Mouse (Mus musculus) thymus, adult 2 months (tissue): ENCODE measurements at regions not wholly inside any gene's neighbourhood (a gene's known extent, or its start where the extent isn't known, plus 50 kb on each side); places are given as distances from the start of the nearest gene placed in this dataset.
A peak's percentile ranks its signal among the peaks of the same experiment; 100 is the strongest.

Experiments
- DNase-seq: peaks from one replicate; pipeline ENCODE4 v3.0.0; 2021
- H3K27ac ChIP-seq: fragments of 200-500 bp; 2 replicates; pipeline ENCODE4 v1.5.1; 2012; ENCODE audit warnings: low read length, control low read depth; ENCODE audit not compliant: control insufficient read depth, insufficient read depth
- H3K27me3 ChIP-seq: fragments of 200-500 bp; 2 replicates; pipeline ENCODE4 v1.6.1; 2012; ENCODE audit warnings: mild to moderate bottlenecking, low read length, moderate library complexity, mixed read lengths; ENCODE audit not compliant: control insufficient read depth, insufficient read depth
- H3K36me3 ChIP-seq: fragments of 200-500 bp; 2 replicates; pipeline ENCODE4 v1.6.1; 2012; ENCODE audit warnings: mild to moderate bottlenecking, low read length, moderate library complexity; ENCODE audit not compliant: control insufficient read depth, insufficient read depth
- H3K4me1 ChIP-seq: fragments of 200-500 bp; replicated peaks from 2 replicates; pipeline ENCODE4 v1.6.1; 2012; ENCODE audit warnings: low read length; ENCODE audit not compliant: control insufficient read depth, insufficient read depth
- H3K4me3 ChIP-seq: fragments of 200-500 bp; 2 replicates; pipeline ENCODE4 v1.5.1; 2012; ENCODE audit warnings: mild to moderate bottlenecking, low read length, control low read depth, moderate library complexity; ENCODE audit not compliant: control insufficient read depth, insufficient read depth
- CTCF ChIP-seq: fragments of 200-500 bp; IDR thresholded peaks from 2 replicates; pipeline ENCODE4 v1.5.1; 2012; ENCODE audit warnings: mild to moderate bottlenecking, control low read depth, low read length, moderate library complexity, borderline replicate concordance; ENCODE audit not compliant: control insufficient read depth, poor library complexity, insufficient read depth; ENCODE audit errors: extremely low read depth
- POLR2A ChIP-seq: fragments of 200-500 bp; IDR thresholded peaks from 2 replicates; pipeline ENCODE4 v1.6.1; 2012; ENCODE audit warnings: mild to moderate bottlenecking, low read length, control low read depth, moderate library complexity; ENCODE audit not compliant: control insufficient read depth, poor library complexity, insufficient read depth; ENCODE audit errors: extremely low read depth
- WGBS: fragments of 180-500 bp; shearing (Covaris S2); methylation state at CpG from one replicate; pipeline ENCODE4 v1.1.7; 2018; 5-methylcytosine and 5-hydroxymethylcytosine counted together

- WGBS: 74% methylated on average over 7 of the region's 7 CpGs
- DNase-seq: no peak
- TF ChIP-seq CTCF (no peak), POLR2A (no peak)
Observed at GRCm38 (mm10) chr13:39489806-39490205, 529.1 kb upstream of the Slc35b3 start.

DNA sequence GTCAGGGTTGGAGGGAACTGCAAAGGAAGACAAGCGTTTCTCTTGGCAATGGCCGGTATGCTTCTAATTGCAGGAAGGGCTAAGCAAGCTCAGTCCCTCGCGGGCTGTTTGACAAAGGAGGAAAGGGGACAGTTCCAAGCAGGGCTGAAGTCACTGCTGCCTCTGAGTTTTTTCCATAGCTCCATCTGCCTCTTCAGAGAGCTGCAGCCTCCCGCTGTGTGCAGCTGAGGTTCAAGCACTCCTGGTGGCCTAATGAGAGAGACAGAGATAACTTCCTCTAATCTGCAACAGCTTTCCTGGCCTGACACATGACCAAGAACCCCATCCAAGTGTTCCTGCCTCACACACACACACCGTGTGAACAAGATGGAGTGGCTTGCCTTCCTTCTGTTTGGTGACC is 511.9 kb upstream of the Slc35b3 start:
- DNase-seq: no peak
- WGBS: 78% methylated on average over 6 of the region's 6 CpGs
- Histone ChIP-seq H3K27ac (no peak overlapping the region), H3K4me1 (no peaks in the 10 kb centered on the region), H3K4me3 (no peak overlapping the region), H3K27me3 (no peaks in the 10 kb centered on the region), H3K36me3 (no peaks in the 10 kb centered on the region)
- TF ChIP-seq CTCF (no peak), POLR2A (no peak)

More at GRCm38 (mm10) chr13:39489806-39490205, 529.1 kb upstream of the Slc35b3 start:
- Histone ChIP-seq H3K27me3 (no peaks in the 10 kb centered on the region), H3K4me1 (no peaks in the 10 kb centered on the region), H3K4me3 (no peak overlapping the region), H3K27ac (no peak overlapping the region), H3K36me3 (no peaks in the 10 kb centered on the region)

GRCm38 (mm10) chr13:39441799-39442198 is 481.1 kb upstream of the Slc35b3 start:
- TF ChIP-seq POLR2A (no peak), CTCF (no peak)
- DNase-seq: no peak
- H3K4me1 ChIP-seq: no peaks in the 10 kb centered on the region
- WGBS: 92% methylated on average over 13 of the region's 13 CpGs
- no peaks in the 10 kb centered on the region for H3K36me3 ChIP-seq
- H3K27me3 ChIP-seq: no peaks in the 10 kb centered on the region
- no peak overlapping the region for H3K27ac ChIP-seq
- no peak overlapping the region for H3K4me3 ChIP-seq

DNA sequence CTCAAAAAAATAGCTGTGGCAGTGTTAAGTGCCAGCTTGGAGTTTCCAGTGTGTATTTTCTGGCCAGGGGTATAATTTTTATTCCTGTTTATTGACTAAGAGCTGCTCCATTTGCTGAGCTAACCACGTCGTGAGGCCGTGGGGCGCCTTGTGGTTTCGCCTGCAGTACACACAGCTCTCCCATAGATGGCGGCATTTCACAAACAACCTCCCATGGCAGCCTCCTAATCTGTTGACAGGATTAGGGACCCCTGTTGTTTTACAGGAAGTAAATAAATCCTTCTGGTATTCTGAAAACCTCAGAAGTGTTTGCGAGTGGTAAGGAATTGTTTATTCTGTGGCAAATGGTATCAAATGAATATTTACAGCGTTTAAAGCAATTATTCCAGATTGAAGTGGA is 480.2 kb upstream of the Slc35b3 start:
- DNase-seq: peak; percentile 29
- Histone ChIP-seq H3K36me3 (no peaks in the 10 kb centered on the region), H3K27ac (no peak overlapping the region), H3K4me1 (no peaks in the 10 kb centered on the region), H3K27me3 (no peaks in the 10 kb centered on the region), H3K4me3 (no peak overlapping the region)
- 9% methylated on average over 8 of the region's 8 CpGs for WGBS
- TF ChIP-seq CTCF (peak; percentile 48; the same call in 1 of the 2 replicates), POLR2A (no peak)

DNA sequence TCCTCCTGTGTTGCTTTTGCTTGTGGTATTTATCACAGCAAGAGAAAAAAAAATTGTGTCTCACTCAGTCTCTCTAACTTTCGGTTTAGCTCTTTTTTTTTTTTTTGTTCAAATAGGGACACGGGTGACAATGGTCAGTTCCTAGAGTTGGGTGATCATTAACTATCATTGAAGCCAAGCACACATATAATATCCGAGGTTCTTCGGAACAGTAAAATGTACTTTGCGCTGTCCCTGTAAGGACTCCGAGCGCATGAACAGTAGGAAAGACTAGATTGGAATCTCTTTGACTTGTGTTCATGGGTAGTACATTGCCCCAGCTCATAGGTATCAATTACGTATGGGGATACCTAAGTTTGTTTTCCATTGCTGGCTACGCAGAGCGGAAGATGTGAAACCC is 479.7 kb upstream of the Slc35b3 start:
- 91% methylated on average over 10 of the region's 10 CpGs for WGBS
- TF ChIP-seq POLR2A (no peak), CTCF (no peak)
- no peak for DNase-seq
- Histone ChIP-seq H3K36me3 (no peaks in the 10 kb centered on the region), H3K4me1 (no peaks in the 10 kb centered on the region), H3K27me3 (no peaks in the 10 kb centered on the region), H3K27ac (no peak overlapping the region), H3K4me3 (no peak overlapping the region)

- Histone ChIP-seq H3K4me3 (no peak overlapping the region), H3K27ac (no peak overlapping the region), H3K27me3 (no peaks in the 10 kb centered on the region), H3K4me1 (no peaks in the 10 kb centered on the region), H3K36me3 (no peaks in the 10 kb centered on the region)
- 89% methylated on average over 3 of the region's 3 CpGs for WGBS
- DNase-seq: no peak
- no peak for TF ChIP-seq POLR2A
- TF ChIP-seq CTCF: no peak
Observed at GRCm38 (mm10) chr13:39427996-39428395, 467.3 kb upstream of the Slc35b3 start.

GRCm38 (mm10) chr13:39425944-39426343 is 465.3 kb upstream of the Slc35b3 start:
- Histone ChIP-seq H3K27me3 (no peaks in the 10 kb centered on the region), H3K36me3 (no peaks in the 10 kb centered on the region), H3K27ac (no peak overlapping the region), H3K4me1 (no peaks in the 10 kb centered on the region), H3K4me3 (no peak overlapping the region)
- WGBS: 68% methylated on average over 6 of the region's 6 CpGs
- no peak for TF ChIP-seq CTCF
- no peak for TF ChIP-seq POLR2A
- no peak for DNase-seq
